Mouse (Mus musculus): ENCODE results near the gene Ncl.

DNA sequence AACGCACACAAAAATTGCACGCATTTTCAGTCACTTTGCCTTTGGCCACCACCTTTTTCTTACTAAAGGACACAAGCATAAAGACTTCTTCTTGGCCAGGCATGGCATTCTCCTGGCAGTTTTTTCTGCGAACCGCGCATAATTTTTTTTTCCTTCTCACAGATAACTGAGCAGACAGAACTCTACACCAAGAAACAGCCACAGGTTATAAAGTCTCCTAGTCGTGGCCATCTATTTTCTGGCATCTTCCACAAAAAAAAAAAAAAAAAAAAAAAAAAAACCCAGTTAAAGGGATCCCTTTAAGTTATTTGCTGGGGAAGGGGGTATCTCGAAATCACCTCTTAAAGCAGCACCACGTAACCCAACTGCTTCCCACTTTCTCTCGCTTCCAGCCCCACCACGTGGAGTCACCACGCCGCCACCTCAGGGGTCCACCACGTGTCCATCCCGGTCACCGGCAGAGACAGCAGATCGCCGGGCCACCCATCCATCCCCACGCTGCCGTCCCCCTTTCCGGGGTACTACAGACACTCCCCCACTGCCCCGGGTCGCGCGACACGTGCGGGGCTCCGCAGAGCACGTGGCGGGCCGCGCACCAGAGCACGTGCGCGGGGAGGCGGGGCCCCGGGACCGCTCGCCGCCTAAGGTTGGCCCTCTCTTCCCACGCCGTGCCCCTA is 833 bp downstream of the Ncl start:
- TF ChIP-seq CTCF (IDR thresholded peaks at IDR 0.05 in 2 of 3, conservative IDR thresholded peaks at IDR 0.05 in 1 of 3; ENCODE audit: control insufficient read depth in 1 of 3, insufficient read depth in 1 of 3, low read depth in 2 of 3, low read length in 3 of 3, poor library complexity in 1 of 3, severe bottlenecking in 1 of 3) (no peak), POLR2AphosphoS2 (IDR thresholded peaks at IDR 0.05; ENCODE audit: low read length) (no peak; the same call in 1 of the 2 replicates), MEF2A (IDR thresholded peaks at IDR 0.05; ENCODE audit: extremely low read depth, insufficient replicate concordance, low read depth, low read length, poor library complexity, severe bottlenecking) (no peak), GATA1 (IDR thresholded peaks at IDR 0.05; ENCODE audit: low read depth, low read length) (no peak)
